In genomic region chr12:5254246-5254982, GRCm38 (mm10) we compare ENCODE assay signal across 15 mouse cellular contexts.
DNase-seq lines count a peak whose midpoint lies in the region; ATAC-seq and TF ChIP-seq lines count a peak whose summit lies in the region.
"Had no signal": no experiment of that assay in that cellular context is flagged by ENCODE, and none has a peak within 500 bp of the region (broad histone marks: within the 10 kb centered on the region; RNA-seq: fewer than 3 reads in every experiment).

No protein-coding gene starts in this region.

- H3K27me3 ChIP-seq in forebrain, embryonic 13.5 days: no peaks in the 10 kb centered on the region
- peaks cover 5% of the 10 kb centered on the region; the same call in 1 of the 2 replicates for H3K27me3 ChIP-seq in forebrain, embryonic 10.5 days (ENCODE audit: poor library complexity, severe bottlenecking)
- H3K27me3 ChIP-seq in neural tube, embryonic 13.5 days: no peaks in the 10 kb centered on the region
- H3K27me3 ChIP-seq in intestine, embryonic 15.5 days (replicated peaks): no peaks in the 10 kb centered on the region
- H3K27me3 ChIP-seq: embryonic facial prominence, embryonic 13.5 days had no signal

- no peak overlapping the region for H3K4me2 ChIP-seq in forebrain, embryonic 13.5 days
- H3K4me2 ChIP-seq in neural tube, embryonic 13.5 days: no peak overlapping the region
- no peak overlapping the region for H3K4me2 ChIP-seq in intestine, embryonic 15.5 days (replicated peaks)
- H3K4me2 ChIP-seq: embryonic facial prominence, embryonic 13.5 days; heart, embryonic 11.5 days had no signal

- WGBS in forebrain, embryonic 13.5 days: 93% methylated on average over 4 of the region's 4 CpGs
- WGBS in forebrain, embryonic 10.5 days: 87% methylated on average over 4 of the region's 4 CpGs
- 72% methylated on average over 4 of the region's 4 CpGs for WGBS in neural tube, embryonic 13.5 days
- 62% methylated on average over 4 of the region's 4 CpGs for WGBS in intestine, embryonic 15.5 days

- H3K27ac ChIP-seq in forebrain, embryonic 13.5 days: peak overlapping the region; percentile 75; the same call in 1 of the 2 replicates
- H3K27ac ChIP-seq in forebrain, embryonic 10.5 days: no peak overlapping the region
- H3K27ac ChIP-seq in neural tube, embryonic 13.5 days (replicated peaks): 0 out of 2 replicates have a peak overlapping the region, but pooled peaks have one; percentile 14
- peak overlapping the region; percentile 60 for H3K27ac ChIP-seq in intestine, embryonic 15.5 days
- no peak overlapping the region for H3K27ac ChIP-seq in gastrocnemius, adult 2 months
- H3K27ac ChIP-seq: kidney, postnatal 0 days had no signal

- no peak for TF ChIP-seq CTCF in gastrocnemius, adult 2 months (IDR thresholded peaks at IDR 0.05)

- H3K4me3 ChIP-seq in forebrain, embryonic 13.5 days: no peak overlapping the region
- H3K4me3 ChIP-seq in forebrain, embryonic 10.5 days: no peak overlapping the region
- H3K4me3 ChIP-seq in neural tube, embryonic 13.5 days: no peak overlapping the region
- H3K4me3 ChIP-seq in intestine, embryonic 15.5 days (replicated peaks): no peak overlapping the region
- H3K4me3 ChIP-seq in gastrocnemius, adult 2 months: no peak overlapping the region
- H3K4me3 ChIP-seq: embryonic facial prominence, embryonic 13.5 days; megakaryocyte, embryonic 14.5 days had no signal

- no peak for DNase-seq in forebrain, embryonic 10.5 days (ENCODE audit: extremely low spot score, low spot score)
- DNase-seq in neural tube, embryonic 10.5 days (ENCODE audit: extremely low spot score, low spot score): no peak
- DNase-seq in gastrocnemius, adult 2 months: no peak
- DNase-seq in thymus, postnatal 10 days (ENCODE audit: low spot score in 2 of 2): no peak
- DNase-seq: cerebellum, adult 8-10 months; lung, adult 2 months; thymus, adult 2 months had no signal

- no peak overlapping the region for H3K9ac ChIP-seq in forebrain, embryonic 13.5 days
- H3K9ac ChIP-seq in neural tube, embryonic 13.5 days: no peak overlapping the region
- no peak overlapping the region for H3K9ac ChIP-seq in intestine, embryonic 15.5 days
- H3K9ac ChIP-seq: embryonic facial prominence, embryonic 13.5 days had no signal

- ATAC-seq in forebrain, embryonic 13.5 days: no peak
- no peak for ATAC-seq in neural tube, embryonic 13.5 days (ENCODE audit: low read depth)
- ATAC-seq in intestine, embryonic 15.5 days: peak; percentile 51
- ATAC-seq in inflammation-experienced regulatory T-cells, adult 6 months: no peak

- H3K4me1 ChIP-seq in forebrain, embryonic 13.5 days: peaks cover 38% of the 10 kb centered on the region
- peaks cover 71% of the 10 kb centered on the region for H3K4me1 ChIP-seq in forebrain, embryonic 10.5 days
- peaks cover 52% of the 10 kb centered on the region for H3K4me1 ChIP-seq in neural tube, embryonic 13.5 days (replicated peaks)
- peaks cover 24% of the 10 kb centered on the region for H3K4me1 ChIP-seq in intestine, embryonic 15.5 days (replicated peaks)
- H3K4me1 ChIP-seq: megakaryocyte, embryonic 14.5 days had no signal

- no peaks in the 10 kb centered on the region for H3K9me3 ChIP-seq in forebrain, embryonic 13.5 days (replicated peaks)
- H3K9me3 ChIP-seq in forebrain, embryonic 10.5 days: no peaks in the 10 kb centered on the region
- H3K9me3 ChIP-seq in neural tube, embryonic 13.5 days: no peaks in the 10 kb centered on the region
- H3K9me3 ChIP-seq in intestine, embryonic 15.5 days: no peaks in the 10 kb centered on the region
- H3K9me3 ChIP-seq: embryonic facial prominence, embryonic 13.5 days; megakaryocyte, embryonic 14.5 days had no signal

- intact Hi-C loops in gastrocnemius, adult 2 months (cut with DNase I): no loop called here

- H3K36me3 ChIP-seq in forebrain, embryonic 13.5 days (ENCODE audit: poor library complexity, severe bottlenecking): no peaks in the 10 kb centered on the region
- H3K36me3 ChIP-seq in forebrain, embryonic 10.5 days (replicated peaks): no peaks in the 10 kb centered on the region
- H3K36me3 ChIP-seq in neural tube, embryonic 13.5 days: no peaks in the 10 kb centered on the region
- H3K36me3 ChIP-seq in intestine, embryonic 15.5 days: no peaks in the 10 kb centered on the region
- H3K36me3 ChIP-seq: embryonic facial prominence, embryonic 13.5 days had no signal

Comparison
In these comparisons a context has a peak if more than half of its experiments do, and no peak if none do; other contexts are left out.
1. H3K27ac ChIP-seq: peak in forebrain, embryonic 13.5 days (single experiment), neural tube, embryonic 13.5 days (single experiment) and intestine, embryonic 15.5 days (single experiment); none in forebrain, embryonic 10.5 days (single experiment) and gastrocnemius, adult 2 months (single experiment).